Mouse (Mus musculus) heart, embryonic 13.5 days (tissue): ENCODE results near the gene Pik3r5. TPM values are rescaled to one million over a fixed set of nuclear protein-coding genes. Genes with fewer than 3 reads are reported as not detected.

ENCODE experiments used
- ATAC-seq: fragments of 200-750 bp; cut with Nextera tagmentation; 2 replicates; pipeline ENCODE4 v1.8.0; 2017; ENCODE audit warnings: moderate TSS enrichment; ENCODE audit not compliant: insufficient number of reproducible peaks, low FRiP score, low TSS enrichment; ENCODE audit errors: extremely low read depth
- H3K27ac ChIP-seq: fragments of 300-500 bp; sonication (generic); replicated peaks from 2 replicates; pipeline ENCODE4 v1.5.1; 2015; ENCODE audit warnings: moderate library complexity, mild to moderate bottlenecking, inconsistent platforms
- H3K27me3 ChIP-seq: fragments of 300-500 bp; sonication (generic); replicated peaks from 2 replicates; pipeline ENCODE4 v1.6.1; 2015; ENCODE audit warnings: mild to moderate bottlenecking, inconsistent platforms
- H3K36me3 ChIP-seq: fragments of 300-500 bp; sonication (generic); 2 replicates; pipeline ENCODE4 v1.6.1; 2015; ENCODE audit warnings: mild to moderate bottlenecking, inconsistent platforms
- H3K4me1 ChIP-seq: fragments of 300-500 bp; sonication (generic); 2 replicates; pipeline ENCODE4 v1.6.1; 2015; ENCODE audit warnings: inconsistent platforms
- H3K4me2 ChIP-seq: fragments of 300-500 bp; sonication (generic); 2 replicates; pipeline ENCODE4 v1.6.1; 2015; ENCODE audit warnings: inconsistent platforms, mild to moderate bottlenecking, moderate library complexity
- H3K4me3 ChIP-seq: fragments of 300-500 bp; sonication (generic); 2 replicates; pipeline ENCODE4 v1.5.1; 2015; ENCODE audit warnings: moderate library complexity, mild to moderate bottlenecking, inconsistent platforms
- H3K9ac ChIP-seq: fragments of 300-500 bp; sonication (generic); 2 replicates; pipeline ENCODE4 v1.6.1; 2015; ENCODE audit warnings: inconsistent platforms, mild to moderate bottlenecking, moderate library complexity
- H3K9me3 ChIP-seq: fragments of 300-500 bp; sonication (generic); 2 replicates; pipeline ENCODE4 v1.6.1; 2016; ENCODE audit warnings: inconsistent platforms
- WGBS: fragments of 180-500 bp; shearing (Covaris S2); methylation state at CpG from one replicate; pipeline ENCODE4 v1.1.7; 2015; ENCODE audit warnings: mixed read lengths; 5-methylcytosine and 5-hydroxymethylcytosine counted together
- polyA plus RNA-seq: library from polyadenylated mRNA; unstranded; fragments of >200 nt; fragmentation: Nextera tagmentation; extraction: Ambion mirVana; gene quantifications from 2 replicates; pipeline ENCODE4 v1.2.1, GENCODE M21; 2015

The Pik3r5 gene
- polyA plus RNA-seq, 1 experiment from 2014 or later: 0.39 TPM

DNA sequence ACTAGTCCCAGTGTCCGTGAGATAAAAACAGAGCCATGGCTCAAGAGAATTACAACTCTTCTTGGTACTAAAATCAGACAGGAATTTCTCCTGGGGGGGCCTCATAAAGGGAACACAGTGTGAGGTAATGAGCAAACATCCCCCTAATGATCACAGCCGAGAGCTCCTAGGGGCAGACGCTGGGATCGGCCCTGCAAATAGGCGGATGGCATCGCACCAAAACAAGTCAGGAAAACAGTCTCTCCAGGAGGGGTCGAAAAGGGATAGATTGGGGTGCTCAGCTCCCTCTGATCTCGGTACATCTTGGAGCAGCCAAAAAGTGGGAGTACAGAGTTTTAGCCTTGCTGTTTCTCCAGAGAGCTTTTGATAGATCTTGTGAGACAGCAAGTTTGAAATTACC, 42.3 kb upstream of the Pik3r5 start:
- H3K9me3 ChIP-seq: no peaks in the 10 kb centered on the region
- no peak for ATAC-seq
- H3K27ac ChIP-seq: peak overlapping the region; percentile 36
- peak overlapping the region; percentile 10; the same call in 1 of the 2 replicates for H3K4me2 ChIP-seq
- no peak overlapping the region for H3K4me3 ChIP-seq
- no peaks in the 10 kb centered on the region for H3K36me3 ChIP-seq
- H3K9ac ChIP-seq: no peak overlapping the region
- H3K27me3 ChIP-seq: peaks cover 96% of the 10 kb centered on the region
- H3K4me1 ChIP-seq: peaks cover 53% of the 10 kb centered on the region
- WGBS: 10% methylated on average over 8 of the region's 8 CpGs

DNA sequence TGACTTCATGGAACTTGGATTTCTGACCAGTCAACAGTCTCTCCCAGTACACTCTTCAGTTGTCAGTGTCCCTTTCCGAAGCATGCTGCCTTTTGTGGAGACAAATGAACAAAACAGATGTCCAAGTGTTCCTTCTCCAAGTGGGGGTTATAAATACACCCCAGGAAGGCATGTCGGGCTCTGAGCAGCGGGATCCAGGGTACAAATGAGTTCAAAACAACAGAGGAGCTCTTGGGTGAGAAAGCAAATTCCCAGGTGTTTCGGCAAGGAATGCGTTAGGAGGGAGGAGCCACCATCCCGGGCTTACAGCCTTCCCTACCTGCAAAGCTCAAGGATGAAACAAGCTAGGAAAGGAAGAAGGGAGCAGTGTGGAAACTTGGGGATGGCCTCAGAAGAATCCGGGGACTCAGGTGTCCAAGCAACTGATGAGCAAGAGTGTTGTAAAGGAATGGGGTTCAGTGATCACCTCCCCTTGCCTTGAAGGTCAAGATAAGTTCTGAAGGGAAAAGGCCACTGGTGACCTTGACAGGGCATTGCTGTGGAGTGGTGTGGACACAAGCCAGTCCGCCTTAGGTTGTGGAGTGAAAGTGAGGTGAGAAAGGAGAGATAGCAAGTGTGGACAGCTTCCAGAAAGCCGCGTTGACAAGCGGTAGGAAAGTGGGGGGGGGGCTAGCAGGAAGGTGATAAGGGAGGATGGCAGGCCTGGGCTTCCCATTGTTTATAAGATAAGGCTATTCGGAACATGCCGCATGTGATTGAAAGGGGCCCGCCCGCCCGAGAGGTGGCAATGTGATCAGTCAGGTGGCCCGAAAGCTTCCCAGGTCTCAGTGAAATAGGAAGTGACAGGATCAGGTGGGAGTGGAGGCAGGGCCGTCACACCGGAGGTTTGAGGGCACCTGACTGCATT, 41.3 kb upstream of the Pik3r5 start:
- Histone ChIP-seq H3K9me3 (no peaks in the 10 kb centered on the region), H3K4me1 (peaks cover 43% of the 10 kb centered on the region), H3K27me3 (peaks cover 96% of the 10 kb centered on the region), H3K4me3 (peak overlapping the region; percentile 0; the same call in 1 of the 2 replicates), H3K9ac (peak overlapping the region; percentile 45), H3K27ac (peak overlapping the region; percentile 81), H3K36me3 (no peaks in the 10 kb centered on the region), H3K4me2 (peak overlapping the region; percentile 54)
- ATAC-seq: peak; percentile 75; the same call in 1 of the 2 replicates
- WGBS: 2% methylated on average over 19 of the region's 19 CpGs

DNA sequence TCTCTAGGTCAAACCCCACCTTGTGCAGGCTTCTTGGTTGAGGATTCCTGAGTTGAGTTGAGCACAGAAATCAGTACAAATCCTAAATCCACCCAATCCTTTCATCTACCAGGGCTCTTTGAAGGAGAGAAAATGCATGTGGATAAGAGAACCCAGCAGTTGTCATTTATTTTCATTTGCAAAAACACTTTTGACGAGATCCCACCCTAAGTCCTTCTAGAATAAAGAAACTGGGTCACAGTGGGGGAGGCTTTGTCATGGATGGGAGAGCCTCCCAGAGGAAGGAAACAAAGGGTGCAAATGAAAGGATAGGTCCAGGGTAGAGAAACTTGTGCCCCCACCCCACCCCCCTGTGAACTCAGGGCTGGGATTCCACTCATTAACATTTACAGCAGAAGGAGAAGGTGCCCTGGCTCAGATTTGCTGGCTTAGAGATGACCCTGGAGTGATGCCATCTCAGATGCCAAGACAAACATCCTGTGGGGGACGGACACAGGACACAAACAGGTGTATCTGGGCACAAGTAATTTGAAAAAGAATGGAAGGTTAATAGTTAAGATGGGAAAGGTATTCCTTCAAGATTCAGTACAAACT, 37.9 kb upstream of the Pik3r5 start:
- 50% methylated on average over 2 of the region's 2 CpGs for WGBS
- H3K27ac ChIP-seq: no peak overlapping the region
- ATAC-seq: no peak
- H3K4me3 ChIP-seq: no peak overlapping the region
- H3K4me1 ChIP-seq: peaks cover 33% of the 10 kb centered on the region
- H3K4me2 ChIP-seq: no peak overlapping the region
- H3K27me3 ChIP-seq: peaks cover 96% of the 10 kb centered on the region
- peaks cover 8% of the 10 kb centered on the region; the same call in 1 of the 2 replicates for H3K9me3 ChIP-seq
- H3K36me3 ChIP-seq: no peaks in the 10 kb centered on the region
- no peak overlapping the region for H3K9ac ChIP-seq

- no peak overlapping the region for H3K9ac ChIP-seq
- WGBS: 45% methylated on average over 4 of the region's 4 CpGs
- H3K4me2 ChIP-seq: no peak overlapping the region
Measured at GRCm38 (mm10) chr11:68394749-68395148, 37.2 kb upstream of the Pik3r5 start.

GRCm38 (mm10) chr11:68395546-68395945, 36.4 kb upstream of the Pik3r5 start:
- 67% methylated on average over 5 of the region's 5 CpGs for WGBS

More at GRCm38 (mm10) chr11:68394749-68395148, 37.2 kb upstream of the Pik3r5 start:
- peaks cover 8% of the 10 kb centered on the region; the same call in 1 of the 2 replicates for H3K9me3 ChIP-seq
- peaks cover 96% of the 10 kb centered on the region for H3K27me3 ChIP-seq
- no peaks in the 10 kb centered on the region for H3K36me3 ChIP-seq
- ATAC-seq: no peak
- H3K4me3 ChIP-seq: no peak overlapping the region
- H3K27ac ChIP-seq: no peak overlapping the region
- H3K4me1 ChIP-seq: peaks cover 36% of the 10 kb centered on the region

GRCm38 (mm10) chr11:68398891-68399547, 32.9 kb upstream of the Pik3r5 start:
- Histone ChIP-seq H3K27ac (peak overlapping the region; percentile 62), H3K9ac (peak overlapping the region; percentile 83), H3K36me3 (no peaks in the 10 kb centered on the region), H3K9me3 (peaks cover 8% of the 10 kb centered on the region; the same call in 1 of the 2 replicates), H3K4me1 (peaks cover 24% of the 10 kb centered on the region), H3K4me3 (peak overlapping the region; percentile 65), H3K4me2 (peak overlapping the region; percentile 94), H3K27me3 (peaks cover 99% of the 10 kb centered on the region)
- 14% methylated on average over 24 of the region's 24 CpGs for WGBS
- ATAC-seq: no peak

More at GRCm38 (mm10) chr11:68395546-68395945, 36.4 kb upstream of the Pik3r5 start:
- Histone ChIP-seq H3K9ac (no peak overlapping the region), H3K4me2 (no peak overlapping the region), H3K9me3 (peaks cover 8% of the 10 kb centered on the region; the same call in 1 of the 2 replicates), H3K4me1 (peaks cover 37% of the 10 kb centered on the region), H3K36me3 (no peaks in the 10 kb centered on the region), H3K27ac (no peak overlapping the region), H3K4me3 (no peak overlapping the region), H3K27me3 (peaks cover 98% of the 10 kb centered on the region)
- ATAC-seq: no peak

- no peak for ATAC-seq
- under 1% methylated on average over 43 of the region's 47 CpGs for WGBS
Measured at GRCm38 (mm10) chr11:68399548-68400020, 32.3 kb upstream of the Pik3r5 start.

GRCm38 (mm10) chr11:68400021-68400671, 31.8 kb upstream of the Pik3r5 start:
- Histone ChIP-seq H3K27me3 (peaks cover 90% of the 10 kb centered on the region), H3K9ac (peak overlapping the region; percentile 83), H3K27ac (peak overlapping the region; percentile 62), H3K4me3 (peak overlapping the region; percentile 65), H3K4me2 (peak overlapping the region; percentile 94), H3K36me3 (no peaks in the 10 kb centered on the region), H3K4me1 (peaks cover 24% of the 10 kb centered on the region), H3K9me3 (peaks cover 8% of the 10 kb centered on the region; the same call in 1 of the 2 replicates)
- peak; percentile 15; the same call in 1 of the 2 replicates for ATAC-seq
- under 1% methylated on average over 57 of the region's 57 CpGs for WGBS

More at GRCm38 (mm10) chr11:68399548-68400020, 32.3 kb upstream of the Pik3r5 start:
- H3K36me3 ChIP-seq: no peaks in the 10 kb centered on the region
- peaks cover 8% of the 10 kb centered on the region; the same call in 1 of the 2 replicates for H3K9me3 ChIP-seq
- H3K4me3 ChIP-seq: peak overlapping the region; percentile 65
- peak overlapping the region; percentile 62 for H3K27ac ChIP-seq
- peaks cover 24% of the 10 kb centered on the region for H3K4me1 ChIP-seq
- H3K4me2 ChIP-seq: peak overlapping the region; percentile 94
- H3K27me3 ChIP-seq: peaks cover 93% of the 10 kb centered on the region
- H3K9ac ChIP-seq: peak overlapping the region; percentile 83

GRCm38 (mm10) chr11:68400727-68401219, 31.1 kb upstream of the Pik3r5 start, which contains the start of gene Ntn1:
TSS of gene Ntn1 (minus strand) at chr11:68400823.
- H3K9me3 ChIP-seq: peaks cover 8% of the 10 kb centered on the region; the same call in 1 of the 2 replicates
- 15% methylated on average over 11 of the region's 11 CpGs for WGBS
- H3K36me3 ChIP-seq: no peaks in the 10 kb centered on the region
- peak within 1 kb of the TSS; percentile 65 for H3K4me3 ChIP-seq
- peak within 1 kb of the TSS; percentile 62 for H3K27ac ChIP-seq
- H3K4me2 ChIP-seq: peak within 1 kb of the TSS; percentile 94
- ATAC-seq: no peak
- peaks cover 89% of the 10 kb centered on the region for H3K27me3 ChIP-seq
- H3K4me1 ChIP-seq: peaks cover 28% of the 10 kb centered on the region
- H3K9ac ChIP-seq: peak within 1 kb of the TSS; percentile 83

DNA sequence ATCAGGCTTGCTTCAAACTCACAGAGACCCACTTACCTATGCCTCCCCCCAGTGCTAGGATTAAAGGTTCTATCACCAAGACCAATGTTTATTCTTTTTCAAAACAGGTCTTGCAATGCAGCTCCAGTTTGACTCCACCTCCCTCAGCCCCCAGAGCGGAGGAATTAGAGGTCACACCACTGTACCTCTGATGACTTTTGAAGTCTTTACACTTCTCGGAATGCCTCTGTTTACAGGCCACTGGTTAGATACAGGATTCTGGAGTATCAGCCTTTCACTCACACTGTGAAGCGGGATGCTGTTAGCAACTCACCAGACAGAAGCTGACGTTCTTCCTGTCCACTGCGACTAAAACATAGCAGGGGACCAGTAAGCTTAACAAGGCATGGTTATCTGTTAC, 30.5 kb upstream of the Pik3r5 start:
- no peaks in the 10 kb centered on the region for H3K36me3 ChIP-seq
- H3K9ac ChIP-seq: no peak overlapping the region
- H3K27me3 ChIP-seq: peaks cover 83% of the 10 kb centered on the region
- no peak overlapping the region for H3K4me2 ChIP-seq
- 0 out of 2 replicates have a peak, but pooled peaks cover 3% of the 10 kb centered on the region for H3K9me3 ChIP-seq
- no peak for ATAC-seq
- no peak overlapping the region for H3K27ac ChIP-seq
- H3K4me1 ChIP-seq: peaks cover 31% of the 10 kb centered on the region
- WGBS: 22% methylated on average over 5 of the region's 5 CpGs
- no peak overlapping the region for H3K4me3 ChIP-seq
